Mouse (Mus musculus) neural tube, embryonic 14.5 days (tissue): ENCODE data around the gene Atp1a1. TPM values are rescaled to one million over a fixed set of nuclear protein-coding genes. Genes with fewer than 3 reads are reported as not detected.

Experiments
- ATAC-seq: fragments of 200-750 bp; cut with Nextera tagmentation; 2 replicates; pipeline ENCODE4 v1.8.0; 2017; ENCODE audit warnings: low read depth, mild to moderate bottlenecking, moderate TSS enrichment, moderate library complexity
- H3K27ac ChIP-seq: fragments of 300-500 bp; sonication (generic); 2 replicates; pipeline ENCODE4 v1.5.1; 2014; ENCODE audit warnings: low read depth, mild to moderate bottlenecking, control low read depth, low read length, moderate library complexity, mixed read lengths
- H3K27me3 ChIP-seq: fragments of 300-500 bp; sonication (generic); 2 replicates; pipeline ENCODE4 v1.6.1; 2014; ENCODE audit warnings: low read length; ENCODE audit not compliant: control insufficient read depth, insufficient read depth
- H3K36me3 ChIP-seq: fragments of 300-500 bp; sonication (generic); 2 replicates; pipeline ENCODE4 v1.6.1; 2014; ENCODE audit warnings: low read length, mixed read lengths; ENCODE audit not compliant: control insufficient read depth, insufficient read depth
- H3K4me1 ChIP-seq: fragments of 300-500 bp; sonication (generic); 2 replicates; pipeline ENCODE4 v1.6.1; 2014; ENCODE audit warnings: low read length; ENCODE audit not compliant: control insufficient read depth, insufficient read depth
- H3K4me2 ChIP-seq: fragments of 300-500 bp; sonication (generic); 2 replicates; pipeline ENCODE4 v1.6.1; 2014; ENCODE audit warnings: mild to moderate bottlenecking, low read depth, low read length, control low read depth
- H3K4me3 ChIP-seq: fragments of 300-500 bp; sonication (generic); 2 replicates; pipeline ENCODE4 v1.5.1; 2014; ENCODE audit warnings: low read depth, low read length, control low read depth, mixed read lengths
- H3K9ac ChIP-seq: fragments of 300-500 bp; sonication (generic); replicated peaks from 2 replicates; pipeline ENCODE4 v1.6.1; 2014; ENCODE audit warnings: low read depth, mild to moderate bottlenecking, control low read depth, low read length, mixed read lengths
- H3K9me3 ChIP-seq: fragments of 300-500 bp; sonication (generic); 2 replicates; pipeline ENCODE4 v1.6.1; 2016; ENCODE audit warnings: low read length; ENCODE audit not compliant: control insufficient read depth
- WGBS: fragments of 180-500 bp; shearing (Covaris S2); extraction: QIAGEN DNeasy Blood & Tissue Kit; methylation state at CpG from one replicate; pipeline ENCODE4 v1.1.7; 2014; 5-methylcytosine and 5-hydroxymethylcytosine counted together
- polyA plus RNA-seq: library from polyadenylated mRNA; unstranded; fragments of >200 nt; fragmentation: Nextera tagmentation; extraction: Ambion mirVana; gene quantifications from 2 replicates; pipeline ENCODE4 v1.2.1, GENCODE M21; 2014

Atp1a1 gene
- polyA plus RNA-seq, 1 experiment from 2014 or later: 105 TPM

DNA sequence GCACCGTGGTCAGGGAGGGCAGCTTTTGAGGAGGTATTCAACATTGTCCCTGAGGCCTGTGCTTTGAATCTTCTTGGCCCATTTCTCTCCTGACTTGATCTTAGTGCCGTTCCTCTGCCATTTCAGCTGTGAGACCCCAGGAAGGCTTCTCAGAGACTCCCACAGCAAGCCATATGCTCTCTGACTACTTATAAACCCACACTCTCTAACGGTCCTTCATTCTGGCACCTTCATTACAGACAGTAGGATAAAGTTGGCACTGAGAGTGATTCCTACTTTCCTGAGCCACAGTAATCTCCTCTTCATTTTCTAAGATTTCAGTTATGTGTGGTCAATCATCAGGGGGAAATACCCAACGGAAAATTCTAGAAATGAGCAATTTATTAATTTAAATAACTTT is 14.0 kb upstream of the Atp1a1 start:
- Histone ChIP-seq H3K4me3 (no peak overlapping the region), H3K9ac (no peak overlapping the region), H3K4me1 (no peaks in the 10 kb centered on the region), H3K27me3 (no peaks in the 10 kb centered on the region), H3K9me3 (no peaks in the 10 kb centered on the region), H3K36me3 (no peaks in the 10 kb centered on the region), H3K27ac (no peak overlapping the region), H3K4me2 (no peak overlapping the region)
- WGBS: 84% methylated on average over 4 of the region's 4 CpGs
- no peak for ATAC-seq

DNA sequence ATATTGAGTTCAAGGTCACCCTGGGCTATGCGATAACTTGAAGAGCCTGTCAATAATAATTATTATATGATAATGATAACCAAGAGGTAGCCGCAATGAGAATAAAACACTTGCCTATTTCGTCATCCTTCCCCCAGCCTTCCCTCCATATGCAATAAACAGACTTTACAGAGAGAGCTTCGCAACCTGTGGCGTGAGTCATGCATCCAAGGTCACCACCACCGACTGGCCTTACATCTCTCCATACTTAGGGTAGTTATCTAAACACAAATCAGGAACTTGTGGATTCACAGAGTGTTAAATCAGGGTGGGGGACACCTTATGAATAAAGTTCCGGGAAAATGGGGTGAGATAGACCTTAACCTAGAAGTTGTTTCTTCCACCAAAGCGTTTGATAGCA is 13.0 kb upstream of the Atp1a1 start:
- Histone ChIP-seq H3K36me3 (no peaks in the 10 kb centered on the region), H3K27me3 (no peaks in the 10 kb centered on the region), H3K9ac (no peak overlapping the region), H3K4me3 (no peak overlapping the region), H3K27ac (no peak overlapping the region), H3K4me1 (no peaks in the 10 kb centered on the region), H3K4me2 (no peak overlapping the region), H3K9me3 (no peaks in the 10 kb centered on the region)
- 89% methylated on average over 8 of the region's 8 CpGs for WGBS
- no peak for ATAC-seq

DNA sequence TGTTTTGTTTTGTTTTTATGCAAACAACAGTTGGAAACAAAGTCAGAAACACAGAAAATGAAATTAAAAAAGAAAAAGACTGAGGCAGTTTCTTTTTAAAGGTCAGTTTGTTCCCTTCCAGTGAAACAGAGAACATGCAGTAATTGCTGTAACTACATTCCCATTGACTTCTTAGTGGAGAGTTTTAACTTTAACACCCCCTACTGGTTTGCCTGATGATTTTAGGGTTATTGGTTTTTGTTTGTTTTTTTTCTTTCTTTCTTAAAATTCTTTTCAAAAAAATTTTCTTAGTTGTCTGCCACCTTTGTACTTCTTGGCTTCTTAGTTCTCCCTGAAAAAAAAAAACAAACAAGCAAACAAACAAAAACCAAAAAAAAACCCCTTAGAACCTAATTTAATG is 12.5 kb upstream of the Atp1a1 start:
- Histone ChIP-seq H3K9me3 (no peaks in the 10 kb centered on the region), H3K9ac (no peak overlapping the region), H3K27ac (no peak overlapping the region), H3K27me3 (no peaks in the 10 kb centered on the region), H3K4me1 (peaks cover 3% of the 10 kb centered on the region; the same call in 1 of the 2 replicates), H3K36me3 (no peaks in the 10 kb centered on the region), H3K4me2 (no peak overlapping the region), H3K4me3 (no peak overlapping the region)
- ATAC-seq: no peak

DNA sequence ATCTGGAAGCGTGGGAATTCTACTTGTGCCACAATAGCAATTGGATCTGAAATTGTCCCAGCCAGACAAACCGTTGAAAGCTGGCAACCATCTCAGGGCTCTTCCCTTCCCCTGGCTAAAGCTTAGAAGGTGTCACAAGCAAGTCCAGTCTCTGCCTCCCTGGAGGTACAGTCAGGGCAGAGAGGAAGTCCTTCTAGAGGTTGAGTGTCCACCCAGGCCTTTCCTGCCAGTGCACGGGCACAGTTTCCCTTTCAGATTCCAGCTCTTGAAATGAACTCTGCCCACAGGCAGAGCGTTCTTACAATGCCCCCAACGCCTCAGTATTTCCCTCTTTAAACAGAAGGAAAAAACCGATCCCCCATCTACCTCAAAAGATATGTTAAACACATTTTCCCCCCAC is 11.4 kb upstream of the Atp1a1 start:
- Histone ChIP-seq H3K9me3 (no peaks in the 10 kb centered on the region), H3K4me1 (peaks cover 11% of the 10 kb centered on the region), H3K9ac (no peak overlapping the region), H3K27me3 (no peaks in the 10 kb centered on the region), H3K27ac (no peak overlapping the region), H3K4me3 (no peak overlapping the region), H3K36me3 (no peaks in the 10 kb centered on the region), H3K4me2 (no peak overlapping the region)
- no peak for ATAC-seq
- WGBS: 89% methylated on average over 6 of the region's 6 CpGs

DNA sequence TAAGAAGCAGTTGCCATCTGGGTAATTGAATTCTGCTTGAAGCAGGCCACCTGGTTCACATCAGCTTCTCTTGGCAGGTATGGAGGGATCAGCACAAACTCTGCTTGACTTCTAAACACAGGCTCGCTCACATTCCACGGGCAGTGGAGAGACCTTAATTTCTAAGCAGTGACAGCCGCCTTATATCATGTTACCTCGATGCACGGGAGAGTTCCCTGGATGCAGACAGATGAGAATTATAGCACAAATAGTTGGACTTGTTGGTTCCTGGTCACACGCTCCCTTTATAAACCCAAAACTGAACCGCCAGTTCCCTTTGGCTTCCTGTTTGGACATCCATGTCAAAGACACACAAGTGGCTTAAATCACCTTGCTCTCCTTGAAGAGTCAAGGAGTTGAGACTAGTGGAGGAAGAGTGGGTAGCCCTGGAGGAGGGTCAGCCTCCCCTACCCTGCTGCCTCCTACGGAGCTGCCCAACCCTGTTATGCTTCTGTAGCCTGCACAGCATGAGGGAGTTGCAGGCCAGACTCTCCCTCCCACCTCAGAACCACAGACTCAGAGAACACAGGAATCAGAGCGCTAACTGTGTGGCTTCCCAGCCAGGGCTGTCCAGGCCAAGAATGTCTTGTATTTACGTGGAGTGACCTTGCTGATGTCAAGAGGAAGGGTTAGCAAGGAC is 7.5 kb upstream of the Atp1a1 start:
- Histone ChIP-seq H3K4me1 (peaks cover 11% of the 10 kb centered on the region), H3K27ac (0 out of 2 replicates have a peak overlapping the region, but pooled peaks have one; percentile 28), H3K36me3 (no peaks in the 10 kb centered on the region), H3K9me3 (no peaks in the 10 kb centered on the region), H3K27me3 (no peaks in the 10 kb centered on the region), H3K4me2 (no peak overlapping the region), H3K9ac (no peak overlapping the region), H3K4me3 (no peak overlapping the region)
- 49% methylated on average over 10 of the region's 10 CpGs for WGBS
- peak; percentile 66; the same call in 1 of the 2 replicates for ATAC-seq

DNA sequence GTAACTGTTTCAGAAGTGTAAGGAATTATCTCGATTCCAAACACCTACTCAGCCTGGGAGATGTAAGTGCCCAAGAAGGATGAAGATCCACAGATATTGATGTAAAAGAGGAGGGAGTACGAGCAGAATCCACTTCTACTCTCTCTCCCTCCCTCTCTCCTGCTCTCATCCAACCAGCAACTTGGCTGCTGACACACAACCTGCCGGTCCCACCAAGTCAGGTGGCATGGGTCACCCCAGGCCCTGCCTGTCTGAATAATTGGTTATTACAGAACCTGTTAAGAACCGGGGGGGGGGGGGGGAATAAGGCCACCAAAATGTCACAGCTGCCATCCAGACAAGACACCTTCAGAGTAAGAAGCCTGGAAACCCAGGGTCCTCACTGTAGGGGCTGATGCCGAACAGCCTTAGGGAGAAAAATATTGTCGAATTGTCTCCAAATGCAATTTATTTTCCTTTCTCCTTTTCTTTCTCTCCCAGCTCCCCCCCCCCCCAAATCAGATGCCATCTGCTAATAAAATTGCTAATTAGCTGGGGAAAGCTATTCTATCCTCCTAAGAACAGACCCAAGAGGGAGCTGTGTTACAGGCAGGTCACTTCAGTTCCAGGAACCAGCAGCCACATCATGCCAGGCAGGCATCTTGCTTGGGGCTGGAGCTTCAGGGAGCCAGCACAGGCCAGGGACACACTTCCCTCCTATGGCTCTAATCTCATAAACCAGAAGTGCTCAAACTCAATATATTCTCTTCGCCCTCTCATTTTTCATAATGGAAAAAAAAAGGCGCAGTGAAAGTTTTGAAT is 6.7 kb upstream of the Atp1a1 start:
- 53% methylated on average over 8 of the region's 8 CpGs for WGBS
- H3K4me1 ChIP-seq: peaks cover 11% of the 10 kb centered on the region
- H3K4me2 ChIP-seq: no peak overlapping the region
- no peaks in the 10 kb centered on the region for H3K9me3 ChIP-seq
- H3K36me3 ChIP-seq: no peaks in the 10 kb centered on the region
- H3K27me3 ChIP-seq: no peaks in the 10 kb centered on the region
- H3K9ac ChIP-seq: no peak overlapping the region
- H3K27ac ChIP-seq: peak overlapping the region; percentile 35; the same call in 1 of the 2 replicates
- ATAC-seq: peak; percentile 66; the same call in 1 of the 2 replicates
- H3K4me3 ChIP-seq: no peak overlapping the region

DNA sequence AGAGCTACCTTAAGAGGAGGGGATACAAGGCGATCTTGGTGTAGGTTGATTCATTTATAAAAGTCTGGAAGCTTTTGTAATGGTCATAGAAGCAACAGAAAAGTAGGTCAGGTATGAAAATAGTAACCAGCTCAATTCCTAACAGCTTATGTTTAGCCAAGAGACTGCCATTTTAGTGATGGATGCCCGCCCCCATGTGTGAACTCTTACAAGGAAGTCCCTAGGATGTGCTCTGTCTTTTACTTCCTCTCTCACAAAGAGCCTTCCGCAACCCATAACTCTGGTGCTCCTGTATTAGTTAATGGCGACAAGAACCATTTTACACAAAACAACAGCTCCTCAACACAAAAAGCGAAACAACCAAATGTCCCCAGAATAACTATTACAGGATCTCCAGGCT is 4.8 kb upstream of the Atp1a1 start:
- Histone ChIP-seq H3K4me2 (no peak overlapping the region), H3K4me1 (peaks cover 11% of the 10 kb centered on the region), H3K9me3 (no peaks in the 10 kb centered on the region), H3K36me3 (no peaks in the 10 kb centered on the region), H3K4me3 (no peak overlapping the region), H3K27ac (no peak overlapping the region), H3K9ac (no peak overlapping the region), H3K27me3 (no peaks in the 10 kb centered on the region)
- no peak for ATAC-seq
- WGBS: 94% methylated on average over 5 of the region's 5 CpGs

DNA sequence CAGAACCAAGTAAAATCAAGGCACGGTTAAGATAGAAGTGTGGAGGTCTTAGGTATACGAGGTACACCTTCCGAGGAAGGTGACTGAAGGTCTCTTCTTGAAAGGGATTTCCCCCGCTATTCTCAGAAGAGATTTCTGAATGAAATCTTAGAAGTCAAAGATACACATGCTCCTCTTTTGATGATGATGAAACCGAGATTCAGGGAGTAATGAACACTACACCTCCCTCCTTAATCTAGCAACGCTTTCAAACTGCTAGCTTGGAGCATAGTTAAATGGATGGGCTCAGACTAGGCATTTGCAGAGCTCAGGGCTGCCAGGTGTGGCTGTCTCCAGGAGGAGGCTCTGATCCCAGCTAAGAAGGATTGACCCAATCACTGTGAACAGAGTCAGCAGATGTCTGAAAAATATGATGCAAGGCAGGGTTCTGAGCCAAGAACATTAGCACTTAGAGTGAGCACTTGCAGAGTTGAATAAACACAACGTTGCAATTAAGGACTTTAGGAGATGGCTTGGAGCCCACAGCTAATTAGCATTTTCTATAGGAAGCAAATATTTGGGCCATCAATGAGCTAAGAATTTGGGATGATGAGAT is 2.5 kb upstream of the Atp1a1 start:
- Histone ChIP-seq H3K36me3 (no peaks in the 10 kb centered on the region), H3K4me3 (no peak overlapping the region), H3K9ac (no peak overlapping the region), H3K4me1 (peaks cover 19% of the 10 kb centered on the region), H3K9me3 (no peaks in the 10 kb centered on the region), H3K27ac (no peak overlapping the region), H3K4me2 (no peak overlapping the region), H3K27me3 (no peaks in the 10 kb centered on the region)
- ATAC-seq: no peak
- WGBS: 84% methylated on average over 7 of the region's 7 CpGs

DNA sequence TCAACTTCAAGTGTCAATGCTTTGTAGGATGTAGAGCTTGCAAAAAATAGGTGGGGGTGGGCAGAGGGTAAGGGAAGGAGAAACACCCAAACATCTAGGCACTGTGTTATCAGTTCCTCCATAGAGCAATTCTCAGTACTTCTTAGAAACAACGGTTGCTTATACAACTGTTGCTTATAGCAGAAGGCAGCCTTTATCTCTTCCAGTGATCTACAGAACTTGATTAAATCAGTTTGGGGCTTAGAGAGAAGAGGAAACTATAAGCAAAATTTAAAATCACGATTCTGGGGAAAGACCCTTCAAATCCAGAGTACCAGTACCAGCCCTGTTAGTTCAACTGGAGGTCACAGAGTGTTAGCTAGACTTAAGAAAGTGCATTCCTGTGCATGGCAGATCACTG is 1.2 kb upstream of the Atp1a1 start:
- Histone ChIP-seq H3K4me2 (no peak overlapping the region), H3K27ac (no peak overlapping the region), H3K4me3 (no peak overlapping the region), H3K4me1 (peaks cover 19% of the 10 kb centered on the region; the same call in 1 of the 2 replicates), H3K9me3 (no peaks in the 10 kb centered on the region), H3K36me3 (no peaks in the 10 kb centered on the region), H3K9ac (no peak overlapping the region), H3K27me3 (no peaks in the 10 kb centered on the region)
- 73% methylated on average over 2 of the region's 2 CpGs for WGBS
- ATAC-seq: no peak
